In the genomic region with DNA sequence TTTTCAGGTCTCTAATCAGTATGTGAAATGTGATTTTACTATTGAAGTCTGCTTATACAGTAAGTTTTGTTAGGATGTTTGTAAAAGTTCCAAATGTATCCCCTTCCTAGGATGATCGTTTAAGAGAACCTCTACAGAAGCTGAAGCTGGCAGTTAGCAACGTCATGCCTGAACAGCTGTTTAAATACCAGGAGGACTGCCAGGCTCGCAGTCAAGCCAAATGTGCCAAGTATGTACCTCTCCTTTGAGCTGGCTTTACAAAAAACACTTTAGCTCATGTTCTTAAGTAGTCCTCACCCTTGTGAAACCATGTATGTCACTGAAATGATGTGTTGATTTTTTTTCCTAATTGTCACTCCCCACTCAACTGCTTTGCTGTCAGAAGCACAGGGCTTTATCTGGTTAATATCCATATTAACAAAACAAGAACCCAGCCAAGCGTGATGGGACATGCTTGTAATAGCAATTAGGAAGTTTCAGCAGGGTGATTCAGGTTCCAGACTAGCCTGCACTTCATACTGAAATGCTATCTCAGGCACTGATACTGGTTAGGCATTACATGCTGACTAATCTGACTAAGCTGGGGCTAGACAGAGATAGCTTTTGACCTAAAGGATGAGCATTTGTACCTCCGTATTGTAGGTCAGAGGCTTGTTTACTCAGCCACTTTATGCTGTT, we compare ENCODE assay signal across 15 mouse cellular contexts. TPM values are rescaled to one million over a fixed set of nuclear protein-coding genes. Genes with fewer than 3 reads are reported as not detected.
DNase-seq lines count a peak whose midpoint lies in the region; ATAC-seq and TF ChIP-seq lines count a peak whose summit lies in the region.
"Had no signal": no experiment of that assay in that cellular context is flagged by ENCODE, and none has a peak within 500 bp of the region (broad histone marks: within the 10 kb centered on the region; RNA-seq: fewer than 3 reads in every experiment).

No protein-coding gene starts in this region.

- no peaks in the 10 kb centered on the region for H3K27me3 ChIP-seq in lung, postnatal 0 days (replicated peaks; ENCODE audit: insufficient read depth, low read length)
- H3K27me3 ChIP-seq: CH12.LX; embryonic facial prominence, embryonic 12.5 days; hindbrain, embryonic 13.5 days had no signal

- no peaks in the 10 kb centered on the region for H3K9me3 ChIP-seq in lung, postnatal 0 days (ENCODE audit: low read length)
- H3K9me3 ChIP-seq: embryonic facial prominence, embryonic 12.5 days; hindbrain, embryonic 13.5 days had no signal

- 51% methylated on average over 5 of the region's 5 CpGs for WGBS in lung, postnatal 0 days

- no peak for TF ChIP-seq EP300 in lung, postnatal 0 days (IDR thresholded peaks at IDR 0.05)

- no peak for TF ChIP-seq CTCF in lung, postnatal 0 days (IDR thresholded peaks at IDR 0.05)

- no peak overlapping the region for H3K9ac ChIP-seq in lung, postnatal 0 days (replicated peaks; ENCODE audit: low read depth)
- H3K9ac ChIP-seq: embryonic facial prominence, embryonic 12.5 days; hindbrain, embryonic 13.5 days; liver, embryonic 14.5 days had no signal

- peak; percentile 31 to 40 for DNase-seq in heart, postnatal 10 days
- no peak for DNase-seq in heart, postnatal 36 days
- DNase-seq in MN1 (ENCODE audit: low spot score): peak; percentile 65
- peak; percentile 16 for DNase-seq in fat pad, adult 2 months (ENCODE audit: extremely low read depth, low read depth, low spot score)
- DNase-seq in lung, postnatal 0 days (ENCODE audit: low spot score): peak; percentile 80
- DNase-seq in thymus, postnatal 36 days: no peak
- no peak for DNase-seq in thymus, postnatal 14 days
- DNase-seq: cerebellum, adult 11 months; layer of hippocampus, postnatal 36 days had no signal

- H3K4me2 ChIP-seq in lung, postnatal 0 days (replicated peaks; ENCODE audit: low read depth, low read length): no peak overlapping the region
- H3K4me2 ChIP-seq: embryonic facial prominence, embryonic 12.5 days; hindbrain, embryonic 13.5 days had no signal

- intact Hi-C loops in heart, postnatal 10 days (cut with DNase I): no loop called here
- intact Hi-C loops in heart, postnatal 36 days (cut with DNase I): no loop called here

- H3K4me1 ChIP-seq in lung, postnatal 0 days (ENCODE audit: insufficient read depth, low read depth, low read length): no peaks in the 10 kb centered on the region
- H3K4me1 ChIP-seq: embryonic facial prominence, embryonic 12.5 days; hindbrain, embryonic 13.5 days had no signal

- peak; percentile 89 for ATAC-seq in lung, postnatal 0 days
- no peak for ATAC-seq in inflammation-experienced regulatory T-cells, adult 6 months
- ATAC-seq: midbrain, embryonic 16.5 days had no signal

- H3K36me3 ChIP-seq in lung, postnatal 0 days (ENCODE audit: insufficient read depth, low read length): peaks cover 19% of the 10 kb centered on the region; the same call in 1 of the 2 replicates

- H3K4me3 ChIP-seq in lung, postnatal 0 days (ENCODE audit: low read depth, low read length): no peak overlapping the region
- H3K4me3 ChIP-seq: embryonic facial prominence, embryonic 12.5 days; hindbrain, embryonic 13.5 days had no signal

- 0 out of 2 replicates have a peak overlapping the region, but pooled peaks have one; percentile 16 for H3K27ac ChIP-seq in lung, postnatal 0 days (ENCODE audit: low read length)
- H3K27ac ChIP-seq: embryonic facial prominence, embryonic 12.5 days; hindbrain, embryonic 13.5 days; liver, embryonic 14.5 days had no signal

RNA-seq across cellular contexts. Expression of a gene that starts 48.1 kb away (rescaled TPM):
- total RNA-seq in heart, postnatal 10 days (2021): 10 to 100 TPM; 27.7 to 28.3 TPM
- 10 to 100 TPM; 23.5 to 25.8 TPM for total RNA-seq in heart, postnatal 36 days (2021)
- polyA plus RNA-seq in lung, postnatal 0 days (2015; fragmentation: Nextera tagmentation; extraction: Ambion mirVana): 6.9 and 10.8 TPM in 2 replicates
- 10 to 100 TPM; 15.1 to 28.9 (median 23.5) TPM for polyA plus RNA-seq in inflammation-experienced regulatory T-cells, adult 6 months (2017; shearing (Covaris generic))

RNA-seq across cellular contexts. Expression of a gene that starts 51.5 kb away (rescaled TPM):
- total RNA-seq in heart, postnatal 10 days (2021): 100 to 1,000 TPM; 217 to 225 TPM
- total RNA-seq in heart, postnatal 36 days (2021): 100 to 1,000 TPM; 253 to 256 TPM
- polyA plus RNA-seq in lung, postnatal 0 days (2015; fragmentation: Nextera tagmentation; extraction: Ambion mirVana): 91.4 and 98.5 TPM in 2 replicates
- 10 to 100 TPM; 56.4 to 72.0 (median 58.3) TPM for polyA plus RNA-seq in inflammation-experienced regulatory T-cells, adult 6 months (2017; shearing (Covaris generic))

Comparison
In these comparisons a context has a peak if more than half of its experiments do, and no peak if none do; other contexts are left out.
1. DNase-seq: peak in heart, postnatal 10 days (2 of 2), MN1 (single experiment), fat pad, adult 2 months (single experiment) and lung, postnatal 0 days (single experiment); none in heart, postnatal 36 days (0 of 2), thymus, postnatal 36 days (0 of 2) and thymus, postnatal 14 days (single experiment).